Mouse (Mus musculus): ENCODE measurements around the gene Kdelr2. TPM values are rescaled to one million over a fixed set of nuclear protein-coding genes. Genes with fewer than 3 reads are reported as not detected.

Kdelr2 gene
- polyA plus RNA-seq (2015; fragmentation: Nextera tagmentation; extraction: Ambion mirVana), result 124 and 142 TPM in 2 replicates

GRCm38 (mm10) chr5:143403221-143404147 lies at the start of gene Kdelr2:
TSS of gene Kdelr2 (plus strand) at chr5:143403838.
- WGBS, result under 1% methylated on average over 71 of the region's 72 CpGs
- Histone ChIP-seq H3K27ac (ENCODE audit: low read length) (peak within 1 kb of the TSS; percentile 77), H3K4me1 (replicated peaks; ENCODE audit: control insufficient read depth, insufficient read depth, low read length) (peaks cover 16% of the 10 kb centered on the region), H3K36me3 (ENCODE audit: control insufficient read depth, insufficient read depth) (peaks cover 4% of the 10 kb centered on the region; the same call in 1 of the 2 replicates), H3K27me3 (replicated peaks; ENCODE audit: control insufficient read depth, insufficient read depth, low read length) (no peaks in the 10 kb centered on the region), H3K9ac (replicated peaks; ENCODE audit: low read depth, low read length) (peak within 1 kb of the TSS; percentile 87), H3K9me3 (ENCODE audit: control insufficient read depth, low read length) (no peaks in the 10 kb centered on the region), H3K4me3 (replicated peaks; ENCODE audit: low read length) (peak within 1 kb of the TSS; percentile 98), H3K4me2 (ENCODE audit: low read length) (peak within 1 kb of the TSS; percentile 86)
- ATAC-seq, result peak; percentile 97

- 0 out of 2 replicates have a peak, but pooled peaks cover 3% of the 10 kb centered on the region for H3K27me3 ChIP-seq (replicated peaks; ENCODE audit: control insufficient read depth, insufficient read depth, low read length)
- 35% methylated on average over 5 of the region's 5 CpGs for WGBS
Measured at GRCm38 (mm10) chr5:143356017-143356416, 47.6 kb upstream of the Kdelr2 start.

GRCm38 (mm10) chr5:143356686-143357388 lies 46.8 kb upstream of the Kdelr2 start, which contains the start of gene Grid2ip:
TSS of gene Grid2ip (plus strand) at chr5:143357338.
- Histone ChIP-seq H3K27ac (ENCODE audit: low read length) (no peak within 1 kb of the TSS), H3K36me3 (ENCODE audit: control insufficient read depth, insufficient read depth) (no peaks in the 10 kb centered on the region), H3K9me3 (ENCODE audit: control insufficient read depth, low read length) (peaks cover 7% of the 10 kb centered on the region; the same call in 1 of the 2 replicates), H3K4me1 (replicated peaks; ENCODE audit: control insufficient read depth, insufficient read depth, low read length) (peaks cover 8% of the 10 kb centered on the region), H3K27me3 (replicated peaks; ENCODE audit: control insufficient read depth, insufficient read depth, low read length) (0 out of 2 replicates have a peak, but pooled peaks cover 3% of the 10 kb centered on the region), H3K4me3 (replicated peaks; ENCODE audit: low read length) (0 out of 2 replicates have a peak within 1 kb of the TSS, but pooled peaks have one; percentile 11), H3K4me2 (ENCODE audit: low read length) (peak within 1 kb of the TSS; percentile 32), H3K9ac (replicated peaks; ENCODE audit: low read depth, low read length) (peak within 1 kb of the TSS; percentile 45; the same call in 1 of the 2 replicates)
- ATAC-seq, result no peak
- WGBS, result 14% methylated on average over 17 of the region's 17 CpGs

More at GRCm38 (mm10) chr5:143356017-143356416, 47.6 kb upstream of the Kdelr2 start:
- Histone ChIP-seq H3K27ac (ENCODE audit: low read length) (no peak overlapping the region), H3K9ac (replicated peaks; ENCODE audit: low read depth, low read length) (no peak overlapping the region), H3K4me1 (replicated peaks; ENCODE audit: control insufficient read depth, insufficient read depth, low read length) (peaks cover 8% of the 10 kb centered on the region), H3K9me3 (ENCODE audit: control insufficient read depth, low read length) (peaks cover 7% of the 10 kb centered on the region; the same call in 1 of the 2 replicates), H3K36me3 (ENCODE audit: control insufficient read depth, insufficient read depth) (no peaks in the 10 kb centered on the region), H3K4me2 (ENCODE audit: low read length) (no peak overlapping the region), H3K4me3 (replicated peaks; ENCODE audit: low read length) (no peak overlapping the region)
- no peak for ATAC-seq

GRCm38 (mm10) chr5:143357564-143357963 lies 46.1 kb upstream of the Kdelr2 start:
- H3K27me3 ChIP-seq (replicated peaks; ENCODE audit: control insufficient read depth, insufficient read depth, low read length), result 0 out of 2 replicates have a peak, but pooled peaks cover 3% of the 10 kb centered on the region
- no peak overlapping the region for H3K27ac ChIP-seq (ENCODE audit: low read length)
- WGBS, result 3% methylated on average over 28 of the region's 28 CpGs
- 0 out of 2 replicates have a peak overlapping the region, but pooled peaks have one; percentile 11 for H3K4me3 ChIP-seq (replicated peaks; ENCODE audit: low read length)
- peak overlapping the region; percentile 32 for H3K4me2 ChIP-seq (ENCODE audit: low read length)
- peaks cover 8% of the 10 kb centered on the region for H3K4me1 ChIP-seq (replicated peaks; ENCODE audit: control insufficient read depth, insufficient read depth, low read length)
- H3K9ac ChIP-seq (replicated peaks; ENCODE audit: low read depth, low read length), result peak overlapping the region; percentile 45; the same call in 1 of the 2 replicates
- no peaks in the 10 kb centered on the region for H3K36me3 ChIP-seq (ENCODE audit: control insufficient read depth, insufficient read depth)
- peak; percentile 10; the same call in 1 of the 2 replicates for ATAC-seq
- peaks cover 6% of the 10 kb centered on the region; the same call in 1 of the 2 replicates for H3K9me3 ChIP-seq (ENCODE audit: control insufficient read depth, low read length)

- Histone ChIP-seq H3K9ac (replicated peaks; ENCODE audit: low read depth, low read length) (no peak overlapping the region), H3K27ac (ENCODE audit: low read length) (no peak overlapping the region), H3K27me3 (replicated peaks; ENCODE audit: control insufficient read depth, insufficient read depth, low read length) (0 out of 2 replicates have a peak, but pooled peaks cover 5% of the 10 kb centered on the region), H3K4me1 (replicated peaks; ENCODE audit: control insufficient read depth, insufficient read depth, low read length) (peaks cover 16% of the 10 kb centered on the region), H3K4me2 (ENCODE audit: low read length) (no peak overlapping the region), H3K4me3 (replicated peaks; ENCODE audit: low read length) (no peak overlapping the region), H3K36me3 (ENCODE audit: control insufficient read depth, insufficient read depth) (no peaks in the 10 kb centered on the region), H3K9me3 (ENCODE audit: control insufficient read depth, low read length) (no peaks in the 10 kb centered on the region)
- WGBS, result 35% methylated on average over 7 of the region's 7 CpGs
- no peak for ATAC-seq
Measured at GRCm38 (mm10) chr5:143359263-143359662, 44.4 kb upstream of the Kdelr2 start.

GRCm38 (mm10) chr5:143360000-143360399 lies 43.6 kb upstream of the Kdelr2 start:
- H3K27me3 ChIP-seq (replicated peaks; ENCODE audit: control insufficient read depth, insufficient read depth, low read length), result peaks cover 6% of the 10 kb centered on the region; the same call in 1 of the 2 replicates
- H3K36me3 ChIP-seq (ENCODE audit: control insufficient read depth, insufficient read depth), result no peaks in the 10 kb centered on the region
- no peak overlapping the region for H3K4me2 ChIP-seq (ENCODE audit: low read length)
- H3K27ac ChIP-seq (ENCODE audit: low read length), result no peak overlapping the region
- ATAC-seq, result no peak
- no peaks in the 10 kb centered on the region for H3K9me3 ChIP-seq (ENCODE audit: control insufficient read depth, low read length)
- no peak overlapping the region for H3K9ac ChIP-seq (replicated peaks; ENCODE audit: low read depth, low read length)
- peaks cover 21% of the 10 kb centered on the region for H3K4me1 ChIP-seq (replicated peaks; ENCODE audit: control insufficient read depth, insufficient read depth, low read length)
- H3K4me3 ChIP-seq (replicated peaks; ENCODE audit: low read length), result no peak overlapping the region
- 72% methylated on average over 5 of the region's 5 CpGs for WGBS

GRCm38 (mm10) chr5:143361428-143361827 lies 42.2 kb upstream of the Kdelr2 start:
- Histone ChIP-seq H3K36me3 (ENCODE audit: control insufficient read depth, insufficient read depth) (no peaks in the 10 kb centered on the region), H3K4me1 (replicated peaks; ENCODE audit: control insufficient read depth, insufficient read depth, low read length) (peaks cover 21% of the 10 kb centered on the region), H3K9me3 (ENCODE audit: control insufficient read depth, low read length) (no peaks in the 10 kb centered on the region), H3K27me3 (replicated peaks; ENCODE audit: control insufficient read depth, insufficient read depth, low read length) (peaks cover 12% of the 10 kb centered on the region), H3K9ac (replicated peaks; ENCODE audit: low read depth, low read length) (no peak overlapping the region), H3K4me2 (ENCODE audit: low read length) (no peak overlapping the region), H3K4me3 (replicated peaks; ENCODE audit: low read length) (no peak overlapping the region), H3K27ac (ENCODE audit: low read length) (no peak overlapping the region)
- peak; percentile 25; the same call in 1 of the 2 replicates for ATAC-seq
- WGBS, result 6% methylated on average over 7 of the region's 7 CpGs

- H3K27me3 ChIP-seq (replicated peaks; ENCODE audit: control insufficient read depth, insufficient read depth, low read length), result peaks cover 16% of the 10 kb centered on the region
Measured at GRCm38 (mm10) chr5:143363678-143364615, 39.7 kb upstream of the Kdelr2 start.

More at GRCm38 (mm10) chr5:143363678-143364615, 39.7 kb upstream of the Kdelr2 start:
- no peaks in the 10 kb centered on the region for H3K9me3 ChIP-seq (ENCODE audit: control insufficient read depth, low read length)
- no peaks in the 10 kb centered on the region for H3K36me3 ChIP-seq (ENCODE audit: control insufficient read depth, insufficient read depth)
- peaks cover 18% of the 10 kb centered on the region for H3K4me1 ChIP-seq (replicated peaks; ENCODE audit: control insufficient read depth, insufficient read depth, low read length)
- H3K27ac ChIP-seq (ENCODE audit: low read length), result 0 out of 2 replicates have a peak overlapping the region, but pooled peaks have one; percentile 19
- H3K4me3 ChIP-seq (replicated peaks; ENCODE audit: low read length), result peak overlapping the region; percentile 53
- peak overlapping the region; percentile 84 for H3K4me2 ChIP-seq (ENCODE audit: low read length)
- H3K9ac ChIP-seq (replicated peaks; ENCODE audit: low read depth, low read length), result peak overlapping the region; percentile 62
- under 1% methylated on average over 47 of the region's 47 CpGs for WGBS
- ATAC-seq, result peak; percentile 59
